Mouse (Mus musculus) stomach, embryonic 15.5 days (tissue): Measurements from ENCODE around the gene Polk. TPM values are rescaled to one million over a fixed set of nuclear protein-coding genes. Genes with fewer than 3 reads are reported as not detected.

Experiments
- ATAC-seq: fragments of 200-750 bp; cut with Nextera tagmentation; 2 replicates; pipeline ENCODE4 v1.8.0; 2017; ENCODE audit warnings: low read depth, moderate number of reproducible peaks, moderate TSS enrichment; ENCODE audit not compliant: insufficient read depth, low FRiP score
- H3K27ac ChIP-seq: fragments of 300-500 bp; sonication (generic); 2 replicates; pipeline ENCODE4 v1.5.1; 2015; ENCODE audit warnings: mild to moderate bottlenecking, inconsistent platforms
- H3K27me3 ChIP-seq: fragments of 300-500 bp; sonication (generic); replicated peaks from 2 replicates; pipeline ENCODE4 v1.6.1; 2015; ENCODE audit warnings: inconsistent platforms
- H3K36me3 ChIP-seq: fragments of 300-500 bp; sonication (generic); 2 replicates; pipeline ENCODE4 v1.6.1; 2015; ENCODE audit warnings: inconsistent platforms
- H3K4me1 ChIP-seq: fragments of 300-500 bp; sonication (generic); 2 replicates; pipeline ENCODE4 v1.6.1; 2015; ENCODE audit warnings: inconsistent platforms
- H3K4me2 ChIP-seq: fragments of 300-500 bp; sonication (generic); 2 replicates; pipeline ENCODE4 v1.6.1; 2015; ENCODE audit warnings: mild to moderate bottlenecking, inconsistent platforms
- H3K4me3 ChIP-seq: fragments of 300-500 bp; sonication (generic); replicated peaks from 2 replicates; pipeline ENCODE4 v1.5.1; 2015; ENCODE audit warnings: inconsistent platforms
- H3K9ac ChIP-seq: fragments of 300-500 bp; sonication (generic); 2 replicates; pipeline ENCODE4 v1.6.1; 2015; ENCODE audit warnings: inconsistent platforms
- H3K9me3 ChIP-seq: fragments of 300-500 bp; sonication (generic); 2 replicates; pipeline ENCODE4 v1.6.1; 2016; ENCODE audit warnings: inconsistent platforms
- WGBS: fragments of 180-500 bp; shearing (Covaris S2); methylation state at CpG from one replicate; pipeline ENCODE4 v1.1.7; 2015; 5-methylcytosine and 5-hydroxymethylcytosine counted together
- polyA plus RNA-seq: library from polyadenylated mRNA; unstranded; fragments of >200 nt; fragmentation: Nextera tagmentation; extraction: Ambion mirVana; gene quantifications from 2 replicates; pipeline ENCODE4 v1.2.1, GENCODE M21; 2015

Polk gene
- polyA plus RNA-seq, 1 experiment from 2014 or later = 10.1 TPM

GRCm38 (mm10) chr13:96496630-96497029, 45.7 kb downstream of the Polk start:
- Histone ChIP-seq H3K9ac (no peak overlapping the region), H3K27me3 (no peaks in the 10 kb centered on the region), H3K36me3 (0 out of 2 replicates have a peak, but pooled peaks cover 4% of the 10 kb centered on the region), H3K4me2 (no peak overlapping the region), H3K27ac (no peak overlapping the region), H3K4me1 (no peaks in the 10 kb centered on the region), H3K9me3 (no peaks in the 10 kb centered on the region), H3K4me3 (no peak overlapping the region)
- no peak for ATAC-seq
- 81% methylated on average over 8 of the region's 8 CpGs for WGBS

- Histone ChIP-seq H3K4me2 (no peak within 1 kb of the TSS), H3K9me3 (no peaks in the 10 kb centered on the region), H3K4me3 (no peak within 1 kb of the TSS), H3K9ac (no peak within 1 kb of the TSS), H3K36me3 (peaks cover 16% of the 10 kb centered on the region; the same call in 1 of the 2 replicates), H3K4me1 (no peaks in the 10 kb centered on the region), H3K27me3 (no peaks in the 10 kb centered on the region), H3K27ac (no peak within 1 kb of the TSS)
- ATAC-seq = no peak
- WGBS = 96% methylated on average over 3 of the region's 3 CpGs
Measured at GRCm38 (mm10) chr13:96490433-96490832, 51.9 kb downstream of the Polk start, which contains the start of gene Gm17622. Gm17622 (plus strand) TSS chr13:96490733.

GRCm38 (mm10) chr13:96487968-96488367, 54.4 kb downstream of the Polk start:
- ATAC-seq = no peak
- H3K4me2 ChIP-seq = no peak overlapping the region
- H3K4me1 ChIP-seq = no peaks in the 10 kb centered on the region
- 93% methylated on average over 6 of the region's 6 CpGs for WGBS
- no peaks in the 10 kb centered on the region for H3K9me3 ChIP-seq
- no peak overlapping the region for H3K4me3 ChIP-seq
- peaks cover 28% of the 10 kb centered on the region for H3K36me3 ChIP-seq
- H3K27me3 ChIP-seq = no peaks in the 10 kb centered on the region
- no peak overlapping the region for H3K9ac ChIP-seq
- H3K27ac ChIP-seq = no peak overlapping the region

- H3K4me2 ChIP-seq = no peak overlapping the region
- H3K27me3 ChIP-seq = no peaks in the 10 kb centered on the region
- H3K27ac ChIP-seq = no peak overlapping the region
- no peak for ATAC-seq
- H3K4me3 ChIP-seq = no peak overlapping the region
- H3K36me3 ChIP-seq = peaks cover 28% of the 10 kb centered on the region
- WGBS = 90% methylated on average over 6 of the region's 6 CpGs
- H3K9me3 ChIP-seq = no peaks in the 10 kb centered on the region
- no peaks in the 10 kb centered on the region for H3K4me1 ChIP-seq
- H3K9ac ChIP-seq = no peak overlapping the region
Measured at GRCm38 (mm10) chr13:96487230-96487629, 55.1 kb downstream of the Polk start.

GRCm38 (mm10) chr13:96478991-96479390, 63.4 kb downstream of the Polk start:
- no peak for ATAC-seq
- no peaks in the 10 kb centered on the region for H3K4me1 ChIP-seq
- H3K27me3 ChIP-seq = no peaks in the 10 kb centered on the region
- H3K9ac ChIP-seq = no peak overlapping the region
- no peak overlapping the region for H3K27ac ChIP-seq
- 95% methylated on average over 1 of the region's 1 CpGs for WGBS
- no peak overlapping the region for H3K4me3 ChIP-seq
- no peaks in the 10 kb centered on the region for H3K9me3 ChIP-seq
- H3K4me2 ChIP-seq = no peak overlapping the region
- H3K36me3 ChIP-seq = peaks cover 8% of the 10 kb centered on the region

- H3K9ac ChIP-seq = no peak overlapping the region
- WGBS = 86% methylated on average over 4 of the region's 4 CpGs
- no peak for ATAC-seq
Measured at GRCm38 (mm10) chr13:96477226-96477625, 65.2 kb downstream of the Polk start.

GRCm38 (mm10) chr13:96470957-96471356, 71.4 kb downstream of the Polk start, which contains the start of gene Ankdd1b:
Ankdd1b (minus strand) TSS chr13:96471198.
- no peaks in the 10 kb centered on the region for H3K9me3 ChIP-seq
- H3K9ac ChIP-seq = no peak within 1 kb of the TSS
- H3K27ac ChIP-seq = no peak within 1 kb of the TSS
- no peak within 1 kb of the TSS for H3K4me3 ChIP-seq
- H3K27me3 ChIP-seq = no peaks in the 10 kb centered on the region
- H3K4me1 ChIP-seq = no peaks in the 10 kb centered on the region
- ATAC-seq = peak; percentile 27; the same call in 1 of the 2 replicates
- no peak within 1 kb of the TSS for H3K4me2 ChIP-seq
- H3K36me3 ChIP-seq = no peaks in the 10 kb centered on the region
- WGBS = 80% methylated on average over 14 of the region's 14 CpGs

More at GRCm38 (mm10) chr13:96477226-96477625, 65.2 kb downstream of the Polk start:
- Histone ChIP-seq H3K27ac (no peak overlapping the region), H3K4me3 (no peak overlapping the region), H3K27me3 (no peaks in the 10 kb centered on the region), H3K4me2 (no peak overlapping the region), H3K9me3 (no peaks in the 10 kb centered on the region), H3K36me3 (no peaks in the 10 kb centered on the region), H3K4me1 (no peaks in the 10 kb centered on the region)

- Histone ChIP-seq H3K9me3 (no peaks in the 10 kb centered on the region), H3K4me2 (no peak overlapping the region), H3K4me3 (no peak overlapping the region), H3K27ac (no peak overlapping the region), H3K27me3 (no peaks in the 10 kb centered on the region), H3K36me3 (no peaks in the 10 kb centered on the region), H3K4me1 (no peaks in the 10 kb centered on the region), H3K9ac (no peak overlapping the region)
- ATAC-seq = no peak; the same call in 1 of the 2 replicates
- 44% methylated on average over 6 of the region's 6 CpGs for WGBS
Measured at GRCm38 (mm10) chr13:96470556-96470955, 71.8 kb downstream of the Polk start.

- ATAC-seq = no peak
- Histone ChIP-seq H3K36me3 (no peaks in the 10 kb centered on the region), H3K4me2 (no peak overlapping the region), H3K4me1 (no peaks in the 10 kb centered on the region), H3K27ac (no peak overlapping the region), H3K27me3 (no peaks in the 10 kb centered on the region), H3K9ac (no peak overlapping the region), H3K4me3 (no peak overlapping the region), H3K9me3 (no peaks in the 10 kb centered on the region)
- WGBS = 86% methylated on average over 5 of the region's 5 CpGs
Measured at GRCm38 (mm10) chr13:96468678-96469077, 73.7 kb downstream of the Polk start.

- Histone ChIP-seq H3K9ac (no peak overlapping the region), H3K27me3 (no peaks in the 10 kb centered on the region), H3K4me3 (no peak overlapping the region), H3K36me3 (no peaks in the 10 kb centered on the region), H3K4me1 (no peaks in the 10 kb centered on the region), H3K27ac (no peak overlapping the region), H3K4me2 (no peak overlapping the region), H3K9me3 (no peaks in the 10 kb centered on the region)
- no peak for ATAC-seq
- whole genome bisulfite sequencing = 57% methylated on average over 5 of the region's 5 CpGs
Measured at GRCm38 (mm10) chr13:96465315-96465714, 77.1 kb downstream of the Polk start.

GRCm38 (mm10) chr13:96462644-96463043, 79.7 kb downstream of the Polk start:
- Histone ChIP-seq H3K4me1 (no peaks in the 10 kb centered on the region), H3K4me2 (no peak overlapping the region), H3K9ac (no peak overlapping the region), H3K4me3 (no peak overlapping the region), H3K27me3 (no peaks in the 10 kb centered on the region), H3K9me3 (no peaks in the 10 kb centered on the region), H3K36me3 (no peaks in the 10 kb centered on the region), H3K27ac (no peak overlapping the region)
- 36% methylated on average over 1 of the region's 1 CpGs for WGBS
- ATAC-seq = no peak

- H3K4me2 ChIP-seq = no peak overlapping the region
- no peak for ATAC-seq
- H3K27ac ChIP-seq = no peak overlapping the region
- H3K9me3 ChIP-seq = no peaks in the 10 kb centered on the region
- no peaks in the 10 kb centered on the region for H3K4me1 ChIP-seq
- H3K36me3 ChIP-seq = no peaks in the 10 kb centered on the region
- no peak overlapping the region for H3K4me3 ChIP-seq
- H3K27me3 ChIP-seq = no peaks in the 10 kb centered on the region
- H3K9ac ChIP-seq = no peak overlapping the region
- 75% methylated on average over 4 of the region's 4 CpGs for WGBS
Measured at GRCm38 (mm10) chr13:96458606-96459005, 83.8 kb downstream of the Polk start.

- no peak for ATAC-seq
- Histone ChIP-seq H3K27ac (no peak overlapping the region), H3K4me1 (no peaks in the 10 kb centered on the region), H3K36me3 (no peaks in the 10 kb centered on the region), H3K4me3 (no peak overlapping the region), H3K9me3 (no peaks in the 10 kb centered on the region), H3K4me2 (no peak overlapping the region), H3K27me3 (no peaks in the 10 kb centered on the region), H3K9ac (no peak overlapping the region)
- WGBS = 66% methylated on average over 5 of the region's 5 CpGs
Measured at GRCm38 (mm10) chr13:96458018-96458417, 84.4 kb downstream of the Polk start.
